Mouse (Mus musculus): ENCODE measurements around the gene Vamp2.

DNA sequence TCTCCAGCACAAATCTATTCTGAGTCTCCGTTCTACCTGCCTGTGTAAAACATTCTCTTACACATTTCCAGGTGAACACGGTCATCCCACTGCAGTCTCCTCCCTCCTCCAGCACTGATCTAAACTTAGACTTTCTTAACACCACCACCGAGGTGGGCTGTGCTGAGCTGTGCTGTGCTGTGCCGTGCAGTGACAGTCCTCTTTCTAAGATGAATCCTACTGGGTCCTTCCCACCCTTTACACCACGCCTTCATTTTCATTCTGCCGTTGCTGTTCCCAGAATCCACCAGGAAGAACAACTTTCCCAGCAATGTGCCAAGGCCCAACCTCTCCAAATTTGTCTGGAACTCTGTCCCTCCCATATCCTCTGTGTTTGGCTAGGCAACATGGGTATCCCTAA is 1.9 kb upstream of the Vamp2 start:
- TF ChIP-seq CTCF (conservative IDR thresholded peaks at IDR 0.05; ENCODE audit: low read length): no peak
- TF ChIP-seq POU5F1 (IDR thresholded peaks at IDR 0.05; ENCODE audit: borderline replicate concordance, low read length): no peak
- TF ChIP-seq NANOG (IDR thresholded peaks at IDR 0.05; ENCODE audit: borderline replicate concordance, low read length): no peak
